Mouse (Mus musculus) adrenal gland, adult 18-20 months (tissue): ENCODE results near the gene Amdhd2. TPM values are rescaled to one million over a fixed set of nuclear protein-coding genes. Genes with fewer than 3 reads are reported as not detected.

Experiments used
- DNase-seq, 2 experiments: peaks; one replicate each; pipeline ENCODE4 v3.0.0; 2021 to 2022; ENCODE audit warnings: low spot score in 2 of 2
- total RNA-seq, 2 experiments: library from RNA; stranded (reverse); gene quantifications; 1 replicate in 1 of 2; 2 replicates in 1 of 2; pipeline ENCODE4 v1.2.3; 2021

Gene Amdhd2
- total RNA-seq, 2 experiments from 2014 or later = 23.8 to 29.2 TPM

DNA sequence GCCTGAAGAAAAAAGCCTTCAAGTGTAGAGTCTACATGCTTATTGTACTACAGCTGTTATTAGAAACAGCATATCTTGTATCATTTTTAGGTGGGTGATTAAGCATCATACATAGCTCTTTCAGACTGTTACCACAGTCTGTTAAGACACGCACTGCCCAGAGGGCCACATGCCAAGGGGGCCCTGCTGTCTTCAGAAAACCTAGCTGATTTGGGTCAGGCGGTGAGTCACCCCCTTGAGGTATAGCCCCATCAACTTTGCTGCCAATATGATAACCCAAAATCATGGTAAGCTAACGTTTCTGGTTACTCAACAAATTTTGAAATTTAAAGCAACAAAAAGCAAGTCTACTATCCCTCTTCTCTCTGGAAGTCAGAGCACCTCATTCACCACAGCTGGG is 44.1 kb downstream of the Amdhd2 start:
- DNase-seq = no peak

DNA sequence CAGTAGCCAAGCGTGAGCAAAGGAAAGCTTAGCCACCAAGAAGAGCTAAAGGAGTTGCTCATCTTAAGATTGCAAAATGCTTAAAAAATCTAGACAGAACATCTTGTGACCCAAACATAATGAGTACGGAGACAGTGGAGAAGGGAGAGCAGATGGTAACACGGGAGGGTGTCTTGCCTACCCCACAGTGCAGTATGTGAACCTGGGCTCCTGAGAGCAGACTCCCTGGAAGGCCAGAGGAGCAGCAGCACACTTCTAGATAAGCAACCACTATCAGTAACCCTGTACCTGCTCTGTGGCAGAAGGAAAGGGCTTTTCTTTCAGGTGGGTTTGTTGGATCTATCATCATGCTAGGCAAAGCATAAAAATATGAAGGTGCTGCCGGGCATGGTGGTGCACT is 50.5 kb downstream of the Amdhd2 start:
- DNase-seq = no peak

DNA sequence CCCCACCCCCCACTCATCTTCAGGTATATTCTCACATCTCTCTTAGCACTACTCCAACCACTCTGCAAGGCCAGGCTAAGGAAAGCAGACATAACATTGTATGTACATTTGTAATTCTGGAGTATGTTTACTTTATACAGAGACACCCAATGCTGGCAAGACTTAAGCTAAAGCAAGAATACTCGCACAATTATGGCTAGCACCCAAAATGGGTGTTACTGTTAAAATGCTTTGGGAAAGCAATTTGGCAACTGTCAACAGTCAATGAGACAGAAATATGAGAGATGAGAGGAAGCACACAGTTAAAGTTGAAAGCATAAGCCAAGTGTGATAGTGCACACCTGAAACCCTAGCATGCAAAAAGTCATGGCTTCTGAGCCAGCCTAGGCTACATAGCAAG is 52.3 kb downstream of the Amdhd2 start:
- no peak for DNase-seq

GRCm38 (mm10) chr17:24108896-24109295 is 54.7 kb downstream of the Amdhd2 start:
- DNase-seq = no peak

Other genes with a start within 250 kb of the Amdhd2 start
- gene Dcpp3, start 246.3 kb downstream of the Amdhd2 start, total RNA-seq = not detected
- not detected for gene Sbp, start 222.1 kb downstream of the Amdhd2 start, total RNA-seq
- gene Sbpl, start 208.5 kb downstream of the Amdhd2 start, total RNA-seq = not detected
- gene Prss30, start 183.2 kb downstream of the Amdhd2 start, total RNA-seq = under 1 TPM in 1 of 2 experiments, not detected in 1; 0.64 TPM
- not detected for gene Prss22, start 165.7 kb downstream of the Amdhd2 start, total RNA-seq
- gene Prss27, start 125.6 kb downstream of the Amdhd2 start, total RNA-seq = 1 to 10 TPM in 1 of 2 experiments, under 1 TPM in 1; 0.23 to 1.3 TPM
- 10 to 100 TPM; 11.1 to 12.2 TPM for gene Kctd5, start 90.3 kb downstream of the Amdhd2 start, total RNA-seq
- gene Pdpk1, start 12.8 kb downstream of the Amdhd2 start, total RNA-seq = 10 to 100 TPM; 54.4 to 57.5 TPM
- 100 to 1,000 TPM; 434 to 484 TPM for gene Atp6v0c, start 5.9 kb upstream of the Amdhd2 start, total RNA-seq
- gene Tbc1d24, start 41.8 kb upstream of the Amdhd2 start, total RNA-seq = 10 to 100 TPM; 11.0 to 14.3 TPM
- 1 to 10 TPM; 1.5 to 2.1 TPM for gene Ntn3, start 45.8 kb upstream of the Amdhd2 start, total RNA-seq
- gene Tedc2, start 57.1 kb upstream of the Amdhd2 start, total RNA-seq = 1 to 10 TPM; 3.5 to 7.1 TPM
- gene Ccnf, start 87.7 kb upstream of the Amdhd2 start, total RNA-seq = 1 to 10 TPM; 2.2 to 2.3 TPM
- gene Abca17, start 187.3 kb upstream of the Amdhd2 start, total RNA-seq = under 1 TPM in 1 of 2 experiments, not detected in 1; 0.10 TPM
- gene Abca3, start 188.2 kb upstream of the Amdhd2 start, total RNA-seq = 10 to 100 TPM; 23.2 to 27.7 TPM